Mouse (Mus musculus): ENCODE data around the gene Hdac11. TPM values are rescaled to one million over a fixed set of nuclear protein-coding genes. Genes with fewer than 3 reads are reported as not detected.

Hdac11 gene
- 1 to 10 TPM in 1 of 2 experiments, under 1 TPM in 1; 0.97 to 1.2 TPM for total RNA-seq (2023)

DNA sequence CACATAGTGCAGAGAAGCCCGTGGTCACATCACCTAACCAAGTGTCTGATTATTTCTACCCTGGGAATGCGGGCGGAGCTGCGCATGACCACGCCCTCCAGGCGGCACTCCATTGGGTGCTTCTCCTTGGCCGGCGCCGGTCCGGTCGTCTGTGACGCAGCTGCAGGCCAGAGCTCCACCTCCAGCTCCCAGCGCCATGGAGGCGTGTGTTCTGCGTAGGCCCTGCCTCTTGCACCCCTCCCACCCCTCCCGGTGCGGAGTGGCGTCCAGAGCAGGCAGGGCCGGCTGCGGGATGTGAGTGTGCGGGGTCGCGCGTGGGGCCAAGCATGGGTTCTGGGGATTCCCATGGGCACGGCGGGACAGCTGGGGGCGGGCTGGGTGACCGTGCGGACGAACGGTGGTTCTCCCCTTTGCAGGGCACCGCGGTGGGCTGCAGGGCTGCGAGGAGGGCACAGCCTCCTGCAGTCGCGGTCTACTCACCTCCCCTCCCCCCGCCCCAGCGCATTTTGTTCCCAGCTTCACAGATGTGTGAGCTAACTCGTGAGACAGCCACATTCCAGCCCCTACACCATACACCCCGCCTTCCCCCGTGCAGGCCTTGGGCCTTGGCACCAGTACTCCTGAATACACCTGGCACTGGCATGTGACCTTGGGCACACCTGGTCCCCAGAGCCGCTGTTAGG is at the start of gene Hdac11:
Gene Hdac11 (plus strand): TSS at position 112 of the 683 bp plus-strand sequence.

DNA sequence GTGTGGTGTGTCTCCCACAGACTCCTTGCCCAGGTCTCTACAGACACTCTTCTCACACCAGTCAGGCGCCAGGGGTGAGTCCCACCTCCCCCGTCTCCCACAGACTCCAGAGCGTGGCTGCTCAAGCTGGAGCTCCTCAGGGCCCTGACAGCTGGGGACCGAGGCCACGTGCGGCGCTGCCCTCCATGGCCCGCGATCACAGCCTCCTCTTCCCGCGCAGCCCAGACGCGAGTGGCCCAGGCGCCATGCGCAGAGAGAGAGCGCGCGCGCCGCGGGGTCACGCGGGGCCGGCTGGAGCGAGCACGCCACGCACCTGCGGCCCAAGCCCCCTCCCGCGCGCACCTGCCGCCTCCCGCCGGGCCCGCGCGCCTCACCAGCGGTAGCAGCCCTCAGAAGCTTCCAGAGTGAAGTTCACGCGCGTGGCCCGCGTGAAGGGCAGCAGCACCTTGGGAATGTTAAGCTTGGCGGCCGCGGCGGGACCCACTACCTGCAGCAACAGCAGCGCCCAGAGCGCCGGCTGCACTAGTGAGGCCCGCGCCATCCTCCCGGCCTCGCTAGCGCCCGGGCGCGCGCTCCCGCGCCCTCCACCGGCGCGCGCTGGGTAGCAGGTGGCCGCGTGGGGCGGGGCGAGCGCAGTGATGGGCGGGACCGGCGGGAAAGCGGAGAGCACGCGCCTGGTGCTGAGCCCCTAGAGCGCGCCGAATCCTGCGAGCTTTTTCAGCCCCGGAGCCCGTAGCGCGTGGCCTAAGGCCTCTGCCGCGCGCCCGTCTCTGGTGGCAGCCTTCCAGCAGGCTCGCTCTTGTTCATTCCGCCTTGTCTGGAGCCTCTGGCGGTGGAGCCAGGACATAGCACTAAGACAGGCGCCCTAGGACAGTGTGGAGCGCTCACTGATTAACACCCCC is 40.0 kb upstream of the Hdac11 start, which contains the start of gene Nup210:
Gene Nup210 (minus strand): TSS at position 586 of the 902 bp plus-strand sequence.

DNA sequence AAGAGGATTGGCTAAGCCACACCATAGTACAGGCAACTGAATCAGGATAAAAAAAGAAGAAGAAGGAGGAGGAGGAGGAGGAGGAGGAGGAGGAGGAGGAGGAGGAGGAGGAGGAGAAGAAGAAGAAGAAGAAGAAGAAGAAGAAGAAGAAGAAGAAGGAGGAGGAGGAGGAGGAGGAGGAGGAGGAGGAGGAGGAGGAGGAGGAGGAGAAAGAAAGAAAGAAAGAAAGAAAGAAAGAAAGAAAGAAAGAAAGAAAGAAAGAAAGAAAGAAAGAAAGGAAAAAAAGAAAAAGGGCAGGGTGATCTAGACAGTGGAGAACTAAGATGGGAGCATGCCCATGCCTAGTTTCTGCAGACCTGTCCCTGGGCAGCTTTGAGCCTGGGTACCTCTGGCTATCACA is 55.7 kb downstream of the Hdac11 start, which contains the start of gene Fbln2:
Gene Fbln2 (plus strand): TSS at position 301 of the 400 bp plus-strand sequence.

Other genes with a start within 250 kb of the Hdac11 start
- gene Iqsec1, start 168.0 kb upstream of the Hdac11 start, total RNA-seq (2023) = 10 to 100 TPM; 70.1 to 70.4 TPM
- gene Nup210, start 39.8 kb upstream of the Hdac11 start, total RNA-seq (2023) = 10 to 100 TPM; 78.8 to 79.7 TPM
- under 1 TPM in 1 of 2 experiments, not detected in 1; 0.66 TPM for gene Fbln2, start 55.8 kb downstream of the Hdac11 start, total RNA-seq (2023)

Measured in monocyte, adult 59 days (primary cell).